Mouse (Mus musculus) G1E (cell line): ENCODE results near the gene Iqsec3. TPM values are rescaled to one million over a fixed set of nuclear protein-coding genes. Genes with fewer than 3 reads are reported as not detected.

ENCODE experiments used
- ATAC-seq: 2 replicates; pipeline ENCODE4 v1.8.0; 2016; ENCODE audit warnings: mild to moderate bottlenecking; ENCODE audit not compliant: insufficient number of reproducible peaks, poor library complexity, low FRiP score, severe bottlenecking; ENCODE audit errors: extremely low read depth
- DNase-seq: peaks from one replicate; pipeline ENCODE4 v3.0.0; 2012; ENCODE audit warnings: low spot score
- H3K27me3 ChIP-seq: 2 replicates; pipeline ENCODE4 v1.6.1; 2012; ENCODE audit warnings: mild to moderate bottlenecking, low read length, inconsistent platforms; ENCODE audit not compliant: insufficient read depth
- H3K36me3 ChIP-seq: replicated peaks from 2 replicates; pipeline ENCODE3; 2012; ENCODE audit warnings: mild to moderate bottlenecking, inconsistent platforms
- H3K4me1 ChIP-seq: 2 replicates; pipeline ENCODE4 v1.6.1; 2012; ENCODE audit warnings: low read depth, low read length, inconsistent platforms, mixed read lengths; ENCODE audit not compliant: insufficient read depth
- H3K4me3 ChIP-seq: 2 replicates; pipeline ENCODE4 v1.5.1; 2012; ENCODE audit warnings: low read depth, mild to moderate bottlenecking, inconsistent platforms, low read length, moderate library complexity, mixed read lengths
- H3K9me3 ChIP-seq: replicated peaks from 2 replicates; pipeline ENCODE4 v1.6.1; 2012; ENCODE audit warnings: inconsistent platforms
- CTCF ChIP-seq: IDR thresholded peaks from 2 replicates; pipeline ENCODE4 v1.5.1; 2012; ENCODE audit warnings: low read depth, low read length, inconsistent platforms, mixed read lengths
- GATA1 ChIP-seq: IDR thresholded peaks from 2 replicates; pipeline ENCODE4 v1.6.1; 2012; ENCODE audit warnings: borderline replicate concordance, low read length, inconsistent platforms, mixed read lengths
- GATA2 ChIP-seq: IDR thresholded peaks from 2 replicates; pipeline ENCODE4 v1.6.1; 2012; ENCODE audit warnings: low read depth, low read length, inconsistent platforms, borderline replicate concordance
- POLR2AphosphoS5 ChIP-seq: IDR thresholded peaks from 2 replicates; pipeline ENCODE4 v1.6.1; 2012; ENCODE audit warnings: low read depth, low read length, inconsistent platforms; ENCODE audit not compliant: insufficient replicate concordance
- TAL1 ChIP-seq: conservative IDR thresholded peaks from 2 replicates; pipeline ENCODE4 v1.6.1; 2012; ENCODE audit warnings: low read depth, low read length, inconsistent platforms, mixed read lengths
- polyA plus RNA-seq: library from polyadenylated mRNA; stranded (reverse); fragments of >175 nt; gene quantifications from 2 replicates; pipeline ENCODE4 v1.2.3, GENCODE M21; 2012
- total RNA-seq, 2 experiments: library from RNA; stranded (forward) in 1 of 2; stranded (reverse) in 1 of 2; fragments of 200-1000 nt in 1 of 2; fragments of >200 nt in 1 of 2; fragmentation: Nextera tagmentation in 1 of 2; gene quantifications; 2 replicates each; pipeline ENCODE4 v1.2.3; 2014 to 2017

Gene Iqsec3
- total and polyA plus RNA-seq, 3 experiments: 0.11 TPM; not detected in 2

- DNase-seq: no peak
- Histone ChIP-seq H3K9me3 (peaks cover 14% of the 10 kb centered on the region), H3K27me3 (no peaks in the 10 kb centered on the region)
Measured at GRCm38 (mm10) chr6:121457381-121457780, 16.1 kb downstream of the Iqsec3 start.

GRCm38 (mm10) chr6:121456651-121457050 is 16.8 kb downstream of the Iqsec3 start:
- ATAC-seq: no peak
- no peak for TF ChIP-seq GATA2
- no peak for TF ChIP-seq TAL1
- TF ChIP-seq GATA1: no peak
- no peak for TF ChIP-seq POLR2AphosphoS5
- no peak for TF ChIP-seq CTCF
- H3K36me3 ChIP-seq: no peaks in the 10 kb centered on the region

More at GRCm38 (mm10) chr6:121457381-121457780, 16.1 kb downstream of the Iqsec3 start:
- no peak for ATAC-seq
- Histone ChIP-seq H3K4me1 (no peaks in the 10 kb centered on the region), H3K36me3 (no peaks in the 10 kb centered on the region), H3K4me3 (no peak overlapping the region)
- no peak for TF ChIP-seq POLR2AphosphoS5
- no peak for TF ChIP-seq TAL1
- no peak for TF ChIP-seq CTCF
- TF ChIP-seq GATA1: no peak
- no peak for TF ChIP-seq GATA2

GRCm38 (mm10) chr6:121454549-121455494 is 18.7 kb downstream of the Iqsec3 start:
- Histone ChIP-seq H3K9me3 (peaks cover 10% of the 10 kb centered on the region), H3K4me3 (no peak overlapping the region), H3K4me1 (no peaks in the 10 kb centered on the region), H3K27me3 (no peaks in the 10 kb centered on the region), H3K36me3 (no peaks in the 10 kb centered on the region)
- TF ChIP-seq TAL1 (no peak), GATA2 (no peak), GATA1 (no peak), CTCF (no peak), POLR2AphosphoS5 (no peak)
- DNase-seq (no peak), ATAC-seq (no peak)

More at GRCm38 (mm10) chr6:121456651-121457050, 16.8 kb downstream of the Iqsec3 start:
- Histone ChIP-seq H3K27me3 (no peaks in the 10 kb centered on the region), H3K9me3 (peaks cover 13% of the 10 kb centered on the region), H3K4me3 (no peak overlapping the region), H3K4me1 (no peaks in the 10 kb centered on the region)
- DNase-seq: no peak

- no peak for ATAC-seq
- H3K27me3 ChIP-seq: no peaks in the 10 kb centered on the region
- peaks cover 7% of the 10 kb centered on the region for H3K9me3 ChIP-seq
- H3K4me1 ChIP-seq: no peaks in the 10 kb centered on the region
- DNase-seq: no peak
- H3K36me3 ChIP-seq: no peaks in the 10 kb centered on the region
- no peak for TF ChIP-seq CTCF
- no peak for TF ChIP-seq GATA2
- TF ChIP-seq POLR2AphosphoS5: no peak
- TF ChIP-seq GATA1: no peak
- TF ChIP-seq TAL1: no peak
- no peak overlapping the region for H3K4me3 ChIP-seq
Measured at GRCm38 (mm10) chr6:121453776-121454175, 19.7 kb downstream of the Iqsec3 start.

GRCm38 (mm10) chr6:121451703-121452102 is 21.8 kb downstream of the Iqsec3 start:
- Histone ChIP-seq H3K4me3 (no peak overlapping the region), H3K27me3 (no peaks in the 10 kb centered on the region), H3K36me3 (no peaks in the 10 kb centered on the region), H3K9me3 (peaks cover 6% of the 10 kb centered on the region), H3K4me1 (no peaks in the 10 kb centered on the region)
- no peak for DNase-seq
- TF ChIP-seq POLR2AphosphoS5 (no peak), GATA2 (no peak), CTCF (no peak), TAL1 (no peak), GATA1 (no peak)
- no peak for ATAC-seq

- TF ChIP-seq GATA1: no peak
- TF ChIP-seq TAL1: no peak
- TF ChIP-seq CTCF: no peak
- TF ChIP-seq POLR2AphosphoS5: no peak
- no peak for TF ChIP-seq GATA2
- DNase-seq (no peak), ATAC-seq (no peak)
- Histone ChIP-seq H3K27me3 (no peaks in the 10 kb centered on the region), H3K4me3 (no peak overlapping the region), H3K36me3 (no peaks in the 10 kb centered on the region), H3K9me3 (peaks cover 4% of the 10 kb centered on the region; the same call in 1 of the 2 replicates), H3K4me1 (no peaks in the 10 kb centered on the region)
Measured at GRCm38 (mm10) chr6:121440696-121441220, 32.7 kb downstream of the Iqsec3 start.
